Mouse (Mus musculus) G1E-ER4 (cell line): ENCODE results near the gene Aspm. TPM values are rescaled to one million over a fixed set of nuclear protein-coding genes. Genes with fewer than 3 reads are reported as not detected.

Experiments
- GATA1 ChIP-seq: IDR thresholded peaks from one replicate; pipeline ENCODE4 v1.8.0; 2012; ENCODE audit warnings: low read length, inconsistent platforms
- polyA plus RNA-seq: library from polyadenylated mRNA; stranded (reverse); fragments of >175 nt; gene quantifications from 2 replicates; pipeline ENCODE4 v1.2.3, GENCODE M21; 2012

Gene Aspm
- polyA plus RNA-seq: 5.3 and 7.6 TPM in 2 replicates

DNA sequence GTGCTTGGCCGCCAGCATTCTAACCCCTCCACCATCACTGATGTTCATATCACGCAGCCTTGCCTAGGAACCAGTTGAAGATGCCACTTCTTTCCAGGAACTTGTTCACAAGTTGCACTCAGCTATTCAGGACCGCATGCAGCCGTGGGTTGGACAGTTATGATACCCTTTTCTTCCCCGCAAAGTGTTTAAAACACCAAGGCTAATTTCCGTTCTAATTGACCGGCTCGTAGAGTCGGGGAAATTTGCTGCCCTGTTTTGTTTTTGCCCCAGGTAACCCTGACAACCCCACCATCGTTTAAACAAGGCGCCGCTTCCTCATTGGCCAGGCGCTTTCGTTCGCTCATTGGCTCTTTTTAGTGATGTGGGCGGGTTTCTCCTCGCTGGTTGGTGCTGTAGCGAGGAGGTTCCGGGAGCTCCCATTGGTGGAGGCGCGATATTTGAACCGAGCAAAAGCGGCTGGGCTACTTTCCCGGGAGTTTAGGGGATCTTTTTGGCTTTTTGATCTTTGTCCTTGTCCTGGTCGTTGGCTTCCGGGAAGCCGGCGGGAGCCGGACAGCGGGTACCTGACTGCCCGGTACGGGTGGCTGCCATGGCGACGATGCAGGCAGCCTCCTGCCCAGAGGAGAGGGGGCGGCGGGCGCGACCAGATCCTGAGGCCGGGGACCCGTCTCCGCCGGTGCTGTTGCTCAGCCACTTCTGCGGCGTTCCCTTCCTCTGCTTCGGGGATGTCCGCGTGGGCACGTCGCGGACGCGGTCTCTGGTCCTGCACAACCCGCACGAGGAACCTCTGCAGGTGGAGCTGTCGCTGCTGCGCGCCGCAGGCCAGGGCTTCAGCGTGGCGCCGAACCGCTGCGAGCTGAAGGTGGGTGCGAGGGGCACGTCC, at the start of gene Aspm:
TSS of gene Aspm (plus strand) at position 433 of the 886 bp plus-strand sequence.
- TF ChIP-seq GATA1: no peak

GRCm38 (mm10) chr1:139405766-139406165, 48.8 kb upstream of the Aspm start:
- TF ChIP-seq GATA1: no peak

DNA sequence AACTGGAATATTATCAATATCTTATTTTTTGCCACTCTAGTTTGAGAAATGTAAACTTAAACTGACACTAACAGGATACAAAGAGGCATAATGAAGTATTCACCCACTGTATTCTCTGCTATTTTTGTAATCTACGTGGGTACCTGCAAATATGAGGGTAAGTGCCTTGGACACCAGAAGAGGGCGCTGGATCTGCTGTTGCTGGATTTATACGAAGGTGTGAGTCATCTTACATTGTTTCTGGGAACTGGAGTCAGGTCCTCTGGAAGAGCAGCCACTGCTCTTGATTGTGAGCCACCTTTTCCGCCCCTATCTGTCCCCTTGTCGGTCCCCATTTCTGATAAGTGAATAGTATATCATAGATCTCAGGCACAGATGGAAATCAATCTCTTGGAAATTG, 46.9 kb upstream of the Aspm start:
- no peak for TF ChIP-seq GATA1

- TF ChIP-seq GATA1: no peak
These were observed 41.1 kb upstream of the Aspm start for GRCm38 (mm10) chr1:139413465-139413864.

DNA sequence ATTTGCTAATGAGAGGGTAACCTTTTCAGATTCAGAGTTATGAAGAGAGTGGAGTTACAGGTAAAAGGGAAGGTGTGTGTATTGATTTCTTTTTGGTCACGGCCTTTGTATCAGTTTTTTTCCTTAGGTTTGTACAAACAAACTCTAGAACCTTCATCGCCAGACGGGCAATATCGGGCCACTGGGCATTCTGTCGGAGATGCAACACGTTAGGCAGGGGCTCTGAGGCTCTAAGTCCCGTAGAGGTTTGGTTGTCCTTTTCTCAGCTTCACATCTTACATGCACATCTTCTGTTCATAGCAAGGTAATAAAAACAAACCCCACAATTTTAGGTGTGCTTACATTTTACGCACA, 33.1 kb upstream of the Aspm start:
- TF ChIP-seq GATA1: no peak

GRCm38 (mm10) chr1:139421875-139422791, 32.4 kb upstream of the Aspm start, which contains the start of gene Zbtb41:
TSS of gene Zbtb41 (plus strand) at chr1:139422288.
- TF ChIP-seq GATA1: no peak

DNA sequence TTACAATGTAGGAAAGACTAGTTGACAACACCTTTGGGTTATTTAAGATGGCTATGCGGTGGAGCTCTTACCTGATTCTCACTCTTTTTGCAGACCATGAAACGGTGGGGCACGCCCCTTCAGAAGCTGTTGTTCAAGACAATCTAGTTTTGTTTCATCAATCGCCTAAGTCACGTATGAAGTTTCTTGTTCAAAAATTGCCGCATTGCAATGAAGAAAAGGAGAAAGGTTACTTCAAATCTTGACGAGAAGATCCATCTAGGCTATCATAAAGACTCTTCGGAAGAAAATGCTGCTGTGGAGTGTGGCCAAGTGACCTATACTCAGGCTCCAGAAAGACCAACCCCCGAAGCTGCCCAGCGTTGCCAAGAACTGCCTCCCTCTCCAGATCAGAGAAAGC, 31.6 kb upstream of the Aspm start:
- TF ChIP-seq GATA1: no peak

DNA sequence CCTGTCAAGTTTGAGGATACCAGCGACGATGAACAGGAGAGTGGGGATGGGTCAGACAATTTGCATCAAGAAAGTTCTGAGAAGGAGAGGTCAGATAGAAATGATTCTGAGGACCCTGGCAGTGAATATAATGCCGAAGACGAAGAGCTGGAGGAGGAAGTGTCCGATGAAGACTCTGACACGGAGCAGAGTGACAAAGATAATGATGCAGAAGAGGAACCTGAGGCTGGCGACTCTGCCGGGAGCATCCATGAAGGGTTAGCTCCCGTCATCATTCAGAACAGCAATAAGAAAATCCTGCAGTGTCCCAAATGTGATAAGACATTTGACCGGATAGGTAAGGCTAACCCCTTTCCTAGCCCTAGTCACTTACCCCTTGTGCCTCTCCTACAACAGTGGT, 30.6 kb upstream of the Aspm start:
- no peak for TF ChIP-seq GATA1

GRCm38 (mm10) chr1:139425006-139425405, 29.6 kb upstream of the Aspm start:
- no peak for TF ChIP-seq GATA1

DNA sequence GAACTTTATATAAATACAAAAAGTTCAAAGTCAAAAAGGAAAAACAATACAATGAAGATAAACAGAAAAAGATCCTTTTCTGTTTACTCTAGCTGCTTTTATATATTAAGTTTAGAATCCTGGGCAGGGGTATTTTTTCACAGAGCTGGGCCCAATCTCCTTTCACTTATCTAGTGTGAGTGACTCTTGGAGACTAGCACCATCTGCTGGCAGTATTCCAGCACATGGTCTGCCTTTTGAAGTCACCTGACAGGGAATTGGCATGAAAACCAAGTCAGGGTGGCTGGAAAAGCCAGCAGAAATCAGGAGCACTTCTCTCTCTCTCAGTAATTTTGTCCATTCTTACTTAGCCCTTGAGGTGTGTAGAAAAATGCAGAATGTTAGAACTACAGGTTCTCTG, 16.2 kb upstream of the Aspm start:
- no peak for TF ChIP-seq GATA1

DNA sequence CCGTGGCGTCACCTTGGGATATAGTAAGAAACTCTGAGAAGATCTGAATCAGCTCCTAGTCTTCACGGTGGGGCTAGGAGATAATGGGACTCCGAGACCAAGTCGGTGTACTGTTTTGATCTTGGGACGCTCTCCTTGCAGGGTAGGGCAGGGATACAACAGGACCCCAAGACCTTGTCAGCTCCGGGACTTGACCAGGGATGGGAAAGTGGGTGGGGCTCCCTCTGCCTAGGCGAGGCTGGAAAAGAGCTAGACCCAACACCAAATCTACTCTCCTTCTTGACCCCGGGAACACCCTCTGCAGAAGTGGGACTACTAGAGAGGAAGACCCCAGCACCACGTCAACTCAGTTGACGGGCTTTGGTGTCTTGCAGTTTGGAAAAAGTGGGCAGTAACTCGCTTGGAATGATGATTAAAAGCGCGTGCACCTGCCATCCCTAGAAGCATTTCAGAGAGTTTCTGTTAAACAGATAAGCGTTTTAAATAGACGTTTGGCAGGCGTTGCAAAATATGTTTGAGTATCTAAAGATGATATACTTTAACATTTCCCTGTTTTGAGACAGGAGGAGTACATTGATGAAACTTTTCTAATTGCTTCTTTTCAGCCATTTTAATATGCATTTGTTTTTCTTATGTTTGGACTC, 776 bp downstream of the Aspm start:
- no peak for TF ChIP-seq GATA1

DNA sequence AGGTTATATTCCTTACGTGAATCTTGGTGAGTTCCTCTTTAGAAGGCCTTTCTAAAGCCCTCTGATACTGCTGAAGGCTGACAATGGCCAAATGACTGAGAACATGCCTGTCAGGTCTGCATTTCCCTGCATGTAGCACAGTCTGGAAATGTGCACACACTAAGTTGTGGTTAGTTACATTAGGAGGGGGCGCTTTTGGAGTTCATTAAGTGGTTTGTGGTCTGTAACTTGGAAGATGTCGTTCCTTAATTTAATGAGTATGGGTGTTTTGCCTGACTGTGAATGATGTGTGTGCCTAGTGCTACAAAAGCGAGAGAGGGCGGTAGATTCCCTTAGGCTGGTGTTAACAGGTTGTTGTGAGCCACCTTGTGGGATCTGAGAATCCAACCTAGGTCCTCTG, 6.2 kb downstream of the Aspm start:
- no peak for TF ChIP-seq GATA1

GRCm38 (mm10) chr1:139465936-139466335, 11.4 kb downstream of the Aspm start:
- no peak for TF ChIP-seq GATA1

- TF ChIP-seq GATA1: no peak
These were observed 24.3 kb downstream of the Aspm start for GRCm38 (mm10) chr1:139478898-139479297.

- no peak for TF ChIP-seq GATA1
These were observed 25.7 kb downstream of the Aspm start for GRCm38 (mm10) chr1:139480246-139480645.

DNA sequence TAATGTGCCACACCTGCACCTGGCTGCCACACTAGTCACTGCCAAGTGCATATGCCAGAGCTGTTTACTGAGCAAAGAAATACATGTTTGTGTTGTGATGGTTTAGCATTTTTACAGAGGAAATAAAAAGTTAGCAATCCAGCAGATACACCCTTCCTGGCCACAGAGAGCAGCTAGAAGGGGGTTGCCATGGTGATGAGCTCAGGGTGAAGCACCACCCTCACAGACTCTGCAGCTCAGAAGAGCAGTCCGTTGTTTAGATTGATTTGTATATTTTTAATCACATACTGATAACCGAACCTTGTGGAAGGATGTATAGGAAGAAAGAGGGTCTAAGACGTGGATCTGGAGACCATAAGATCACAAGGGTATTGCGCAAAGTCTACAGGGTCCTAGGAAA, 26.6 kb downstream of the Aspm start:
- no peak for TF ChIP-seq GATA1
